ENCODE assay signal across 30 mouse cellular contexts in genomic region chr9:64695266-64695665, GRCm38 (mm10).
"Had no signal": no experiment of that assay in that cellular context is flagged by ENCODE, and none has a peak within 500 bp of the region (broad histone marks: within the 10 kb centered on the region; RNA-seq: fewer than 3 reads in every experiment).

No protein-coding gene starts in this region.

- H3K4me1 ChIP-seq: heart, embryonic 12.5 days; heart, embryonic 15.5 days; hindbrain, embryonic 15.5 days had no signal

- H3K27me3 ChIP-seq: heart, embryonic 12.5 days; heart, embryonic 13.5 days; heart, embryonic 15.5 days; hindbrain, embryonic 12.5 days; hindbrain, embryonic 13.5 days; hindbrain, embryonic 15.5 days; intestine, embryonic 15.5 days; kidney, embryonic 15.5 days had no signal

- H3K9me3 ChIP-seq: heart, embryonic 12.5 days; heart, embryonic 13.5 days; heart, embryonic 15.5 days; hindbrain, embryonic 10.5 days; hindbrain, embryonic 12.5 days; hindbrain, embryonic 13.5 days; hindbrain, embryonic 15.5 days; intestine, embryonic 15.5 days; kidney, embryonic 15.5 days had no signal

- H3K9ac ChIP-seq: heart, embryonic 12.5 days; heart, embryonic 13.5 days; heart, embryonic 15.5 days; hindbrain, embryonic 12.5 days; hindbrain, embryonic 13.5 days; hindbrain, embryonic 14.5 days; hindbrain, embryonic 15.5 days; intestine, embryonic 15.5 days; kidney, embryonic 15.5 days had no signal

- H3K27ac ChIP-seq: heart, embryonic 13.5 days; heart, embryonic 15.5 days; hindbrain, embryonic 10.5 days; hindbrain, embryonic 12.5 days; hindbrain, embryonic 13.5 days; hindbrain, embryonic 14.5 days; hindbrain, embryonic 15.5 days; hindbrain, postnatal 0 days; intestine, embryonic 15.5 days; kidney, embryonic 15.5 days; kidney, postnatal 0 days; layer of hippocampus, adult 2 months; left cerebral cortex, adult 2 months had no signal

- DNase-seq: heart, postnatal 10 days; heart, postnatal 14 days; heart, postnatal 36 days; heart, postnatal 4 days; kidney, adult 11 months; kidney, adult 18-20 months; kidney, adult 2 months; kidney, adult 8-10 months; kidney, adult 9 months; kidney, postnatal 10 days; kidney, postnatal 14 days; kidney, postnatal 25 days; kidney, postnatal 36 days; kidney, postnatal 4 days; layer of hippocampus, adult 9-11 months; layer of hippocampus, postnatal 36 days had no signal

- H3K4me3 ChIP-seq: heart, embryonic 12.5 days; heart, embryonic 13.5 days; heart, embryonic 15.5 days; hindbrain, embryonic 10.5 days; hindbrain, embryonic 12.5 days; hindbrain, embryonic 13.5 days; hindbrain, embryonic 15.5 days; intestine, embryonic 15.5 days; kidney, embryonic 15.5 days; layer of hippocampus, adult 2 months; left cerebral cortex, adult 2 months had no signal
